Mouse (Mus musculus) intestine, embryonic 14.5 days (tissue): ENCODE data around the gene Gm10220. TPM values are rescaled to one million over a fixed set of nuclear protein-coding genes. Genes with fewer than 3 reads are reported as not detected.
"Not testable (repeated sequence)": the region's sequence is repeated elsewhere in the genome, so short reads cannot be mapped to it uniquely, and the experiment has no call there.

Experiments used
- ATAC-seq: fragments of 200-750 bp; cut with Nextera tagmentation; replicated peaks from 2 replicates; pipeline ENCODE4 v1.8.0; 2017; ENCODE audit warnings: low read depth, moderate number of reproducible peaks, moderate TSS enrichment, moderate library complexity; ENCODE audit not compliant: low FRiP score, low TSS enrichment
- DNase-seq: peaks from one replicate; pipeline ENCODE4 v3.0.0-alpha.2; 2018; ENCODE audit warnings: low spot score
- H3K27ac ChIP-seq: fragments of 300-500 bp; sonication (generic); 2 replicates; pipeline ENCODE4 v1.5.1; 2014; ENCODE audit warnings: low read depth, mild to moderate bottlenecking, control low read depth
- H3K27me3 ChIP-seq: fragments of 300-500 bp; sonication (generic); replicated peaks from 2 replicates; pipeline ENCODE4 v1.6.1; 2014; ENCODE audit warnings: low read length, control low read depth; ENCODE audit not compliant: control insufficient read depth, insufficient read depth
- H3K36me3 ChIP-seq: fragments of 300-500 bp; sonication (generic); 2 replicates; pipeline ENCODE4 v1.6.1; 2014; ENCODE audit warnings: low read length, control low read depth; ENCODE audit not compliant: control insufficient read depth, insufficient read depth
- H3K4me1 ChIP-seq: fragments of 300-500 bp; sonication (generic); replicated peaks from 2 replicates; pipeline ENCODE4 v1.6.1; 2014; ENCODE audit warnings: low read length, control low read depth, mixed read lengths; ENCODE audit not compliant: control insufficient read depth, insufficient read depth
- H3K4me2 ChIP-seq: fragments of 300-500 bp; sonication (generic); 2 replicates; pipeline ENCODE4 v1.6.1; 2014; ENCODE audit warnings: low read length
- H3K4me3 ChIP-seq: fragments of 300-500 bp; sonication (generic); 2 replicates; pipeline ENCODE4 v1.5.1; 2014; ENCODE audit warnings: low read depth, low read length, control low read depth, mixed read lengths
- H3K9ac ChIP-seq: fragments of 300-500 bp; sonication (generic); 2 replicates; pipeline ENCODE4 v1.6.1; 2014; ENCODE audit warnings: mild to moderate bottlenecking, low read length
- H3K9me3 ChIP-seq: fragments of 300-500 bp; sonication (generic); 2 replicates; pipeline ENCODE4 v1.6.1; 2016; ENCODE audit warnings: low read length, control low read depth; ENCODE audit not compliant: control insufficient read depth
- WGBS: fragments of 180-500 bp; shearing (Covaris S2); extraction: QIAGEN DNeasy Blood & Tissue Kit; methylation state at CpG from one replicate; pipeline ENCODE4 v1.1.7; 2014; 5-methylcytosine and 5-hydroxymethylcytosine counted together
- polyA plus RNA-seq: library from polyadenylated mRNA; unstranded; fragments of >200 nt; fragmentation: Nextera tagmentation; extraction: Ambion mirVana; gene quantifications from 2 replicates; pipeline ENCODE4 v1.2.1, GENCODE M21; 2014

Gm10220 gene
- polyA plus RNA-seq, 1 experiment from 2014 or later = not detected

DNA sequence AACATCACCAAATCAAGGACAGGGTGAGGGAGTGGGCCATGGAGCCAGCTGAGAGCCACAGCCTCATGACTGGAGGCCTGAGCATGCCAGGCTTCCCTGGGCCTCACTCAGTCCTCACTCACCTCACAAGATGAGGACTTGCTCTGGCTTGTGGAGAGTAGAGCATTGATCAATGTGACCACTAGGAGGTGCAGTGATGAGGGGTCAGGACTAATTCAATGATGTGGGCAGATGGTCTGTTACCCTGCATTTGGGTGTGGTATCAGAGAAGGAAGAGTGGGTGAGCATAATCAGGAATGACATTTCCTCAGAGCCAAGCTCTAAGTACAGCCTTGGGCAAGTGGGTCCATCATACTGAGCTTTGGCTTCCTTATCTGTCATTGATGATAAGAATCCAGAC lies 42.2 kb downstream of the Gm10220 start:
- not testable (repeated sequence) for H3K27ac ChIP-seq, H3K36me3 ChIP-seq, H3K9me3 ChIP-seq, H3K4me3 ChIP-seq, H3K4me2 ChIP-seq, DNase-seq, H3K9ac ChIP-seq, H3K4me1 ChIP-seq, H3K27me3 ChIP-seq, ATAC-seq

DNA sequence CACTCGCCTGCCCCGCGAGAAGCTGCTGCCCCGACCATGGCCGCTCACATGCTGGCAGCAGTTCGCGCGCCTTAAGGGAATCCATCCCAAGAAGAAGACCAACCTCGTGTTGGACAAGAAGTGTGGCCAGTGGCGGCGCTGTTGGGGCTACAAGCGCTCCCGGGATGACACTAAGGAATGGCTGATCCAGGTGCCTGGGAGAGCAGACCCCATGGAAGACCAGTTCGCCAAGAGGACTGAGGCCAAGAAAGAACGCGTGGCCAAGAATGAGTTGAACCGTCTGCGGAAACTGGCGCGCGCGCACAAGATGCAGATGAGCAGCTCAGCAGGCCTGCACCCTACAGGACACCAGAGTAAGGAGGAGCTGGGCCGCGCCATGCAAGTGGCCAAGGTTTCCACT lies 50.5 kb downstream of the Gm10220 start:
- DNase-seq (no peak), ATAC-seq (no peak)
- no peaks in the 10 kb centered on the region for H3K27me3 ChIP-seq
- H3K4me3 ChIP-seq = no peak overlapping the region
- H3K4me1 ChIP-seq = no peaks in the 10 kb centered on the region
- WGBS = 90% methylated on average over 24 of the region's 24 CpGs
- H3K9me3 ChIP-seq = no peaks in the 10 kb centered on the region
- H3K36me3 ChIP-seq = no peaks in the 10 kb centered on the region
- no peak overlapping the region for H3K27ac ChIP-seq
- no peak overlapping the region for H3K9ac ChIP-seq
- no peak overlapping the region for H3K4me2 ChIP-seq

Other genes starting within 250 kb of the Gm10220 start
- 0.05 TPM in 1 of 2 replicates, not detected in the other for gene Gm21663, start 179.0 kb downstream of the Gm10220 start, polyA plus RNA-seq
- gene Gm21671, start 167.0 kb downstream of the Gm10220 start, polyA plus RNA-seq = 0.11 TPM in 1 of 2 replicates, not detected in the other
- not detected in 2 replicates for gene Gm21680, start 148.8 kb downstream of the Gm10220 start, polyA plus RNA-seq
- gene Gm21698, start 132.8 kb downstream of the Gm10220 start, polyA plus RNA-seq = 0.39 TPM in 1 of 2 replicates, not detected in the other
- gene Gm1979, start 116.6 kb downstream of the Gm10220 start, polyA plus RNA-seq = not detected in 2 replicates
- gene Gm5862, start 98.5 kb downstream of the Gm10220 start, polyA plus RNA-seq = not detected in 2 replicates
- 0.09 and 0.20 TPM in 2 replicates for gene Speer4a, start 81.9 kb downstream of the Gm10220 start, polyA plus RNA-seq
- 0.13 TPM in 1 of 2 replicates, not detected in the other for gene Gm7347, start 62.8 kb downstream of the Gm10220 start, polyA plus RNA-seq
- 0.05 TPM in 1 of 2 replicates, not detected in the other for gene Gm10471, start 32.1 kb downstream of the Gm10220 start, polyA plus RNA-seq
- not detected in 2 replicates for gene 5031410I06Rik, start 16.1 kb downstream of the Gm10220 start, polyA plus RNA-seq
- gene Gm7361, start 136.3 kb upstream of the Gm10220 start, polyA plus RNA-seq = 0.11 TPM in 1 of 2 replicates, not detected in the other